Mouse (Mus musculus): ENCODE data around the gene Shroom3.

Shroom3 gene

GRCm38 (mm10) chr5:92751488-92751887 is 68.3 kb downstream of the Shroom3 start:
- DNase-seq (ENCODE audit: low read depth, low spot score) = no peak

- DNase-seq (ENCODE audit: low read depth, low spot score) = no peak
Measured at GRCm38 (mm10) chr5:92755241-92755775, 72.1 kb downstream of the Shroom3 start.

- no peak for DNase-seq (ENCODE audit: low read depth, low spot score)
Measured at GRCm38 (mm10) chr5:92759156-92759745, 76.0 kb downstream of the Shroom3 start.

- DNase-seq (ENCODE audit: low read depth, low spot score) = no peak
Measured at GRCm38 (mm10) chr5:92760542-92760941, 77.3 kb downstream of the Shroom3 start.

GRCm38 (mm10) chr5:92761615-92762353 is 78.5 kb downstream of the Shroom3 start:
- DNase-seq (ENCODE audit: low read depth, low spot score) = no peak

- DNase-seq (ENCODE audit: low read depth, low spot score) = no peak
Measured at GRCm38 (mm10) chr5:92762425-92762824, 79.2 kb downstream of the Shroom3 start.

GRCm38 (mm10) chr5:92763546-92763952 is 80.3 kb downstream of the Shroom3 start:
- no peak for DNase-seq (ENCODE audit: low read depth, low spot score)

GRCm38 (mm10) chr5:92766301-92766700 is 83.1 kb downstream of the Shroom3 start:
- DNase-seq (ENCODE audit: low read depth, low spot score) = no peak

- DNase-seq (ENCODE audit: low read depth, low spot score) = no peak
Measured at GRCm38 (mm10) chr5:92767194-92767777, 84.1 kb downstream of the Shroom3 start.

GRCm38 (mm10) chr5:92767857-92768291 is 84.6 kb downstream of the Shroom3 start:
- DNase-seq (ENCODE audit: low read depth, low spot score) = no peak

GRCm38 (mm10) chr5:92773821-92774220 is 90.6 kb downstream of the Shroom3 start:
- no peak for DNase-seq (ENCODE audit: low read depth, low spot score)

GRCm38 (mm10) chr5:92774419-92774818 is 91.2 kb downstream of the Shroom3 start:
- DNase-seq (ENCODE audit: low read depth, low spot score) = no peak

GRCm38 (mm10) chr5:92774893-92775292 is 91.7 kb downstream of the Shroom3 start:
- DNase-seq (ENCODE audit: low read depth, low spot score) = no peak

- DNase-seq (ENCODE audit: low read depth, low spot score) = no peak
Measured at GRCm38 (mm10) chr5:92778395-92778794, 95.2 kb downstream of the Shroom3 start.

GRCm38 (mm10) chr5:92781082-92781481 is 97.8 kb downstream of the Shroom3 start:
- no peak for DNase-seq (ENCODE audit: low read depth, low spot score)

GRCm38 (mm10) chr5:92784037-92784860 is 101.0 kb downstream of the Shroom3 start:
- no peak for DNase-seq (ENCODE audit: low read depth, low spot score)

- no peak for DNase-seq (ENCODE audit: low read depth, low spot score)
Measured at GRCm38 (mm10) chr5:92785870-92786436, 102.7 kb downstream of the Shroom3 start.

GRCm38 (mm10) chr5:92788990-92789389 is 105.8 kb downstream of the Shroom3 start:
- no peak for DNase-seq (ENCODE audit: low read depth, low spot score)

- no peak for DNase-seq (ENCODE audit: low read depth, low spot score)
Measured at GRCm38 (mm10) chr5:92796089-92796990, 113.1 kb downstream of the Shroom3 start.

- no peak for DNase-seq (ENCODE audit: low read depth, low spot score)
Measured at GRCm38 (mm10) chr5:92797981-92798380, 114.7 kb downstream of the Shroom3 start.

Data from CD4-positive helper T cell, adult 2 months (primary cell).